Mouse (Mus musculus) embryo, embryonic 10 days (tissue): Measurements from ENCODE around the gene Styxl1.

Source experiments
- DNase-seq: peaks from one replicate; pipeline ENCODE4 v3.0.0-alpha.2; 2015; ENCODE audit warnings: low spot score

The Styxl1 gene

DNA sequence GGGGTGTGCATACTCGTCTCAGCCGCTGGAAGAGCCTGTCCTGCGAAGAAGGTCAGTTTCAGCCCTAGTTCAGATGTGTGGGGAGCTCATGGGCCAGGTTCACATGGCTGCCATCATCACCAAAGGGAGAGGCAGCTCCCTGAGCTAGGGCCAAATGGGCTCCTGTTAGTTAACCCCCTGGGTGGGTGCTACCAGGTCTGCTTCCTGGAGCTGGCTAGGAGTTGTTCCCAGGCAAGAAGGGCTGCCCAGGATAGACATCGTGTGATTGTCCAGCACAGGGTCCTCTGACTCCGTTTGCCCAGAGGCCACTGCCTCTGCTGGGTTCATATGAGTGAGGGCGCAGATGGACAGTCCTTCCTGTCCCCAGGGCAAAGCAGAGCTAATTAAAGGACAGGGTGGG, 52.2 kb downstream of the Styxl1 start:
- no peak for DNase-seq

DNA sequence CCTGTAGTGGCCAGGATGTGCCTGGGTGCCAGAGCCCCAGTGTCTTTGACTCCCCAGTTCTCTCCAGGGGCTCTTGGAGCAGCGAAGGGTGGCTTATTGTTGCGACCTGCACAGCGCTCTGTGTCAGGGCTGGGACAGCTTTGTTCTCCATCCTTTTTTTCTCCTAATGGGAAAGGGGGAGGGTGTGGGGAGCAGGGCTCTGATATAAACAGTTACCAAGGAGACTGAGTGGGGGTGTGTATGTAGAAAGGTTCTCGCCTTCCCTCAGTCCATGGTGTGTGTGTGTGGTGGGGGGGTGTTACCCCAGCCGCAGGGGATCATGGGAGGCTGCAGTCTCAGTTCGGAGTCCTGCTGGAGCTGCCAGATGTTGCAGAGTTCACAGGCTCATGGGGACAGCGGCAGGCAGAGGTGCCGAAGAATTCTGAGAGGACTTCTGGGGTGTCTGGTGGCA, 52.8 kb downstream of the Styxl1 start:
- DNase-seq, result peak; percentile 79

DNA sequence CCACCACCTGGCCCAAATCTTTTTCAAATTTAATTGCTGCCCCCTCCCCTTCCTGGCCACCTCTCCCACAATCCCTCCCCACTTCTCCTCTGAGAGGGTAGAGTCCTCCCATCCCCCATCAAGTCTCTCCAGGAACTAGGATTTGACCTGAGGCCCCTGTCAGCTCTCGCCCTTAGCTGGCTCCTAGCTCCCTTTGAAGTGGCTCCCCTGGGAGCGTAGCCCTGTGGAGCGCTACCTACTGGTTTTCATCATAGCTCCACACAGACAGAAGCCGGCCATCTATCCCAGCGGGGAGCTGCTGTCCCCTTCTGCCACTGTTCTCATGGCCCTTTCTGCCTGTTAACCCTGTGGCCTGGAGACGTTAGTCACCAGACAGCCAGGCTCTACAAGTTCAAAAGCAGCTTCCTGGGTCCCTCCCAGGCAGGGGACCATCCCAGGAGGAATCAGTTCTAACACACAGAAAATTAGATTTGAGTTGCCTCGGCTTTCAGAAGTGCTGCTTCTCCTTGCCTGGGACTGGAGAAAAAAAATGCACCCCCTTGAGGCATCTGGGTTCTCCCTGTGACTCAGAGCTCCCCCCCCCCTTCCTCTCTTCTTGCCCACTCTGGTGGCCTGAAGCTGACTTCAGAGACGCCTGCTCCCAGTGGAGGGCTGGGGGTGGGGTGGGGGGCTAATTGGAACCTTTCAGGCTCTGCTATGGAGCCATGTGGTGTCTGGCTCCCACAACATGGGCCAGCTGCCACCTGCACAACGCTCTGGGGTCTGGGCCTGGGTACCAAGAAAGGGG, 53.5 kb downstream of the Styxl1 start:
- peak; percentile 79 for DNase-seq

DNA sequence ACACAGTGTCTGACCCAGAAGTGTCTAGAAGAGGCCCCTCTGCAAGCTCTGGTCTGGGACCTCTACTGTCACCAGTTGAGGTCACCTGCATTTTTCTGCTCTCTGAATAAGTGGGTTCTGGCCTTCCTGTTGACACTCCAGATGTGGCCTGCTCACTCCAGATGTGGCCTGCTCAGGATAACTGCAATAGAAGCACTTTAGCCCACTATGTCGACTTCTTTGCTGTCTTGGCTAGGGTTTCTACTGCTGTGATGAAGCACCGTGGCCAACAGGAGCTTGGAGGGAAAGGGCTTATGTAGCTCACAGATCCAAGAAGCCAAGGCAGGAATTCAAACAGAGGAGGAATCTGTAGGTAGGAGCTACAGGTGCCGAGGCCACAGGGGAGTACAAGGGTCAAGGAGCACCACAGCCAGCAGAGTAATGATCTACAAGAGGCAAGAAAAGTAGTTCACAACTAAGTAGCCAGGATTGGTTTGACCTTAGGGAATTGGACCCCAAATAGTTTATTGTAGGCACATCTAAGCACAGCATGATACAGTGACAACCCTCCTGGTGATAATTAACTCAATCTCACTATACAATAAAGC, 54.9 kb downstream of the Styxl1 start:
- DNase-seq, result no peak

DNA sequence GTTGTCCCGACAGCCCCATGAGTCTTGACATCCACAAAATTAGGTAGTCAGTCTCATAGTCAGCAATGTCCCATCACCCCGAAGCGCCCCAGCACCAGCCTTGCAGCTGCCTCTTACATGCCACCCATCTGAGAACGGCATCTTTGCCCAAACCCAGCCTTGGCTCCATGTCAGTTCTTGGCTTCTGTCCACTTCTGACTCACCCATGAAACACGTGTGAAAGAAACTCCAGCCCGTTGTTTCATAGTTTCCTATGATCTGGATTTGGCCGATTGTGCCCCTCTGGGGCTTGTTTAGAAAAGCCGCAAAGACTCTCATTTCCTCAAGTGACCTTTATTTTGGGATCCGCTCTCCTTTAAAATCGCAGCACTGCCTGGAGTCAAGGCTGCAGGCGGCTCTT, 56.1 kb downstream of the Styxl1 start:
- DNase-seq, result no peak

DNA sequence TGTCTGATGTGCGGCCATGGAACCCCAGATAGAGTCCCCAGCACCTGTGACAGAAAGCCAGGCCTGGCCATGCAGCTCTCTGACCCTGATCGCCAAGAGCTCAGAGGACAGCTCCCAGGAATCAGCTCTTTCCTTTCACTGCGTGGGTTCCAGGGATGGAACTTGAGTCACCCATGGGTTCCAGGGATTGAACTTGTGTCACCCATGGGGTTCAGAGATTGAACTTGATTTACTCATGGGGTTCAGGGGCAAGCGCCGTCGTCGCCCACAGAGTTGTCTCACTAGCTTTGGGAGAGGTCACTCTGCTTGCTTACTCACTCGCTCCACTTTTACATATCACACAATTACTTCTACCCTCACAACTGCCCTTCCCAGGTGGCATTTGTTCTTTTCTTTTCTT, 57.1 kb downstream of the Styxl1 start:
- no peak for DNase-seq

DNA sequence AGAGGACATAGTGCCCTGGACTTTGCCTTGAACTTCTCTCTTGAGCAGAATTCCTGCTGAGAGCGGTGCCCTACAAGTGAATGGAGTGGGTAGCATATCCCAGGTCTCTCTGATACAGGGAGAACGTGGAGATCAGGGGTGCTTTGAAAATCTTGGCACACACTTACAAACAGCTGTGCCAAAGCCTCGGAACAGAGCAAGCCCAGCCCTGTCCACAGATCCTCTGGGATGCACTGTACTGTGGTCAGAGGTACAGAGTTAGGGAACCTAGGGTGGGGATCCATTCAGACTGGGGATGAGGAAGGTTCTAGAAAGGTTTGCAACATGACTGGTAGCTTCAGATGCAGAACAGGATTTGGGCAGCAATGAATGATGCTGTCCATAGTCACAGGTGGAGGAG, 58.1 kb downstream of the Styxl1 start:
- no peak for DNase-seq

DNA sequence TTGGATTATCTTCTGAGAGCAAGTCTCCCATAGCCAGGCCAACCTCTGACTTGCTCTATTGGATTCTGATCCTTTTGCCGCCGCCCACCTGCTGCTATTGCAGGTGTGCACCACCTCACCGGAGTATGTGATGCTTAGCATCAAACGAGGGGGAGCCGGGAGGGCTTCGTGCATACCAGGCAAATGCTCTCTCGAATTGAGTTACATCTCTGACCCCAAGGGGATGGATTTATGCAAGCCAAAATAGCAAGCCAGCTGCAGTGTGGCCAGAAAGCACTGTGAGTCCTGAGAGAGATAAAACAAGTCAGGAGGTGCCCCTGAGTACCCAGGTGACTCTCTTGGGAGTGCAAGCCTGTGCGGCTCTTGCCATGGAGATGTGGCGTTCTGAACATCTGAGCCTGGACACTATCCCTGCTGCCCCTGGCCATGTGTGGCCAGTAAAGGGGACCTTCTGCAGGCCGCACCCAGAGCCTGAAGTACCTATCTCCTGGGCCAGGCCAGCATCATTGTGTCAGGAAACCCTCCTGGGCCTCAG, 58.5 kb downstream of the Styxl1 start:
- DNase-seq, result no peak

DNA sequence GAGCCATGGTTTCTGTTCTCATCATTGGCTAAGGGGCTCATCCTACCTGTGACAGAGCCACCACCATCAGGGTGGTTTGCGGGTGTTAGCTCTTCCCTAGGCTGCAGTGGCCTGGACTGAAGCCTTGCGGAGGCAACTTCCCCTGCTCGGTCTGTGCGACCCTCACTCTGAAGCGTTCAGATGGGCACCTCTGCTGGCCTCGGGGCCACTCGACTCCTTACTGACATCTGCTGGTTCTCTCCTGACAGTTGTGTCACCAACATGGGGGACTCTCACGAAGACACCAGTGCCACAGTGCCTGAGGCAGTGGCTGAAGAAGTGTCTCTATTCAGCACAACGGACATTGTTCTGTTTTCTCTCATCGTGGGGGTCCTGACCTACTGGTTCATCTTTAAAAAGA, 62.6 kb downstream of the Styxl1 start:
- DNase-seq, result peak; percentile 44

DNA sequence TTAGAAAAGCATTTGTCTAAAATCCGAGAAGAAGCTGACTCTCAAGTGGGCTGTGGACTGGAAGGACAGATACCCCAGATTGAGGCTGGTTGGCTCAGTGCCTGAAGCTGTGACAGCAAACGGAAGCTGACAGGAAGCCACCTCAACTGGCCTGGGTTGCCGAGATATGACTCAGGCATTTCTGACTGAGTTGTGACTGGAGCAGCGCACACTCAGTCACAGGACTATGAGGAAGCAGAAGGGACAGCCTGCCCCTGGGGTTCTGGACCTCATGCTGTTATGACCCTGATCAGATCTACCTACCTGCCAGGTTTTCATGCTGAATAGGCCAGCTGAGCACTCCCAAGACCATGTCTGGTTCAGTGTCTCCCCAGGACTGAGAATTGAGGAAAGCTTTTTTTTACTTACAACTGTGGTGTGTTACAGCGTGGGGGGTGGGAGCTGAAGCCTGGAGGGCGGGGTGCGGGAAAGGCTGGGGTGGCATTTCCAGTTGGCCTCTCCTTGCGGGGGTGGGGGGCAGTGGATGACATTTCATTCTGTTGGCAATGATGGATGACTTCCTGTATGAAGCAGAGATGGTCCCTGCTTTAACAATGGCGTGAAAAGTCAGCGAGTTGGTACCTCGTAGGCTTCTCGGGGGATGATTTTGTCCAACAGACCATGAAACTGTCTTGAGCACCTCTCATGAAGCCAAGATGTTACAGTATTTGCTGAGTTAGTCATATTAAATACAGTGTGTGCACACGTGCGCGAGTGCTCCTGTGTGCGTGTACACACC, 64.6 kb downstream of the Styxl1 start:
- DNase-seq, result peak; percentile 65

DNA sequence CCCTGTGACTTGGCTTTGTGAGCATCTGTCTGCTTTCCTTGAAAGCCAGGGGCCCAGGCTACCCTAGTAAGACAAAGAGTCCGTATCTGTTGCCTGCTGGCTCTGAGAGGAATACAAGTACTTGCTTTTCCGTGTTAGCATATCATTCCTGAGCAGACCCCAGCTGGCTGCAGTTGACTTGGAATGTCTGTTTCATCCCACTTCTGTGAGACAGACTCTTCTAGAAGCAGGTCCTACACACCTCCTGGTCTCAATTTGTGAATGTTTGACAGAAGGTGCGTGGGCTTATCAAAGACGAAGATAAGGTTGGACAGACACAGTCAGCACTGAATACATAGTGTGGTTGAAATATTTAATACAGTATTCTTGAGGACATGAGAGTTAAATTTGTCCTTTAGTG, 65.4 kb downstream of the Styxl1 start:
- DNase-seq, result no peak

DNA sequence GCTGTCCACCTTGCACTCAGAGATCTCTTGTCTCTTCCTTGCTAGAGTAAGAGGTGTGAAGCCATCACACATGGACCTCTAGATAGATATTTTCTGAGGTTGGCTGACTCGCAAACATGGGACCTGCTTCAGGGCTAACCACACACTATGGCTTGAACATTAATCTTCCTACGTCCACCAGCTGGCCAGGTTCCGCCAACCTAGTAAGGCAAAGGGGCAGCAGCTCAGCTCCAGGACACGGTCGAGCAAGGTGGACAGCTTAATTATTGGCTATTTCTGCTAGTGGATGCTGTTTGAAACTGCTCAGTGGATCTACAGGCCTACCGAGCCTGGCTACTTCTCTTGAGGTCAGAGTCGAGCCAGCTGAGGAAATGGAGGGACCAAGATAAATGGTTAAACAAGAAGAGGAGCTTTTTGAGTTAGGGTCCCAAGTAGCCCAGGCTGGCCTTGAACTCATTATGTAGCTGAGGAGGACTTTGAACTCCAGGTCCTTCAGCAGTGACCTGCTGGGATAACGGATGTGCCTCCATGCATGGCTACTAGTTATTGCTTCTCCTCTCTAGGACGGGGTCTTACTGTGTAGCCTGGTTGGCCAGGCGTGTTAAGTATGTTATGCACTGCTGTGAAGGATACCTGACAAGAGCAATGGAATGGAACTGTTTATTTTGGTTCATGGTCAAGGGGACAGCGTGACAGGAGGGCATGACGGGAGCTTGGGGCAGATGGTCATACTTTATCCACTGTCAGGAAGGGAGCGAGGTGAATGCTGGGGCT, 66.4 kb downstream of the Styxl1 start:
- DNase-seq, result no peak

DNA sequence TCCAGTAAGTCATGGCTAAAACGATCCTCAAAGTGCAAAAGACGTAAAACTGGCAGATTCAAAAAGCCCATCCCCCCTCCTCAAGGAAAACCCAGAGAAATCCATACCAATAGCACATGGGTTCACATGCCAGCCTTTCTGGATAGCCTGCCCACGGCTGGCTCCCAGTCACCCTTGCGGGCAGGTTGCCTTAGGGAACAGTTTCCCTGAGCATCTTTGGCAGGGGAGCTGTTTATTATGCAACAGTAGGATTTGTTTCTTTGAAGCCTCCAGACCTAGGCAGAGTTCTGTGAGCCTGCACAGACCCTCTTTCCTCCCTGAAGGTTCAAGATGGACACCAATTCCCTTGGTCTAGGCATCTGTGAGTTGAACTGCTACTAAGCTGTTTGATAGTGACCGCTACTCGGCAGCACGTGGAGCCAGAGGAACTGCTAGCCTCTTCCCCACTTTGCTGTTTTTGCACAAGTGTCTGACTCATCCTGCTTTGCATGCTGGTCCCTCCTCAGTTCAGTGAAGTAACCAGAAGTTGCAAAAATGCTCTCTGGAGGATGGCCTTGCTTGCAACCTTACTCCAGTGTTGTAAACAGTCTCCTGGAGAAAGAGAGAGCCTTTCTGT, 67.5 kb downstream of the Styxl1 start:
- DNase-seq, result no peak

DNA sequence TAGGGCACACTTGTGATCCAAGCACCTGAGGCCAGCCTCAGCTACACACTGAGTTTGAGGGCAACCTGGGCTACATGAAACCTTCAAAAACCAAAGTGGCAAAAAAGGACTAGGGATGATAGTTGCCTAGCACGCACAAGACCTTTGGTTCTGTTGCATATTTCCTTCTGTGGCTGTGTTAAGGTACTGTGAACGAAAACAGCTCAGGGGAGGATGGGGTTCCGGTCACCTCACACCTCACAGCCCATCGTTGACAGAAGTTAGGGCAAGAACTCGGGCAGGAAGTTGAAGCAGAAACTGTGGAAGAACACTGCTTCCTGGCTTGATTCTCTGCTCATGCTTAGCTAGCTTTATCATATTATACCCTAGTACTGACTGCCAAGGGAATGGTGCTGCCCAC, 68.5 kb downstream of the Styxl1 start:
- DNase-seq, result no peak

DNA sequence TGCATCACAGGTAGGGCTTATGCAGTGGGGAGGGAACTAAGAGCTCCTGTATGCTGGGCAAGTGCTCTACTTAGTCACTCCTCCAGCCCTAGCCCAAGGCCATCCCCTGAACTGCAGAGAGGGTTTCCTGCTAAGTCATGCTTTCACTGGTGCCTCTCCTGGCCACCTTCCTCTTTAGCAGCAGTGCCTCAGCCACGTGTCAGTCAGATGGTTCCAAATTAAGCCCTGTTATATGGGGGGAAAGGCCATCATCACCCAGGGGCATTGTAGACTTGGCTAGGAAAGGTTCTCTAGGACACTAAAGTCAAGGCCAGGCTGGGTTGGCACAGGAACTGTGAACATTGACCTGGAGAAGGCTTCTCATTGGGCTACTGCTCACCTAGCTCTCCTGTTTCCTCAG, 70.3 kb downstream of the Styxl1 start:
- DNase-seq, result no peak

DNA sequence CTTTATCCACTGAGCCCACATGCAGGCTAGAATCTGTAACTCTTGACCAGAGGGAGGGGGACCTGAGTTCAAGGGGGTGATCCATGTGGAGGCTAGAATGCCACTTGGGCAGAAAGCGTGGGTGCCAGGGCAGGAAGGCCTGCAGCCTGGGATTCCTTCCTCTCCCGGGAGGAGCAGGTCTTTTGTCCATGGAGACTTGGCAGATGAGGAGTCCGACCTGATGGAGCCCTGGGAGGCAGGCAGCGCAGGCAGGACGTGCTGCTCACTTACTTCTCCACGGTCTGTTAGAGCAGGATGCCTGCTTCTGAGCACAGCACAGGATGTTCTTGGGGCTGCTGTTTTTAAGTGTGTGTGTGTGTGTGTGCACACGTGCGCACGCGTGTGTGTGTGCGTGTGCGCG, 71.1 kb downstream of the Styxl1 start:
- no peak for DNase-seq

DNA sequence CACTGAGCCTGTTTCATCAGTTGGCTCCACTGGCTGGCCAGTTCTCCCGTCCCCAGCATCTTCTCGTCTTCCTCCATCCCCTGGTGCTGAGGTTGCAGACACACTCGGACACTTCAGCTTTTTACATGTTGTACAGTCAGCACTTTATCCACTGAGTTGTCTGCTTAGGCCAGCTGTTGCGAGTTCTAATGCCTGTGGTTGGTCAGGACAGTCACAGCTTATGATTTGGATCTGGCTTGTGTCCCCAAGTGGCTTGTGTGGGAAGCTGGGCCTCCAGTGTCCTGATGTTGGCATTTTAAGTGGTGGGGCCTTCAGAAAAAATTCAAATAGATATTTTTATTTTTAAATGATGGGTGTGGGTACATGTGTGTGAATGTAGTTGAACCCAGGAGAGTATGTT, 72.8 kb downstream of the Styxl1 start:
- DNase-seq, result no peak

DNA sequence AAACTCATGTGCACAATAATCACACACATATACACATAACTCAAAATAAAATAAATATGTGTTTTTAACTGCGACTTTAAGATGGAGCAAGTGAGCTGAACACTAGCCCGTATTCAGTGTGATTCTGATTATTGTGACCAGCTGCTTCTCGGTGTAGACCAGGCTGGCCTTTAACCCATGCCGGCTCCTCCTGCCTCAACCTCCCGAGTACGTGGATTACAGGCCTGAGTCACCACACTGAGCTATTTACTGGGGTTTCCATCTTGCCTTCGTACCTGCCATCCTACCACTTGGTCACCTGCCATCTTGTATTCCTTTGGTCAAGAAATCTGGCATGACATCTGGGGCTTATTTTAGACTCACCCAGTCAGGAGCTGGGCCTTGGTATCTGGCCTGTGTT, 74.8 kb downstream of the Styxl1 start:
- no peak for DNase-seq

DNA sequence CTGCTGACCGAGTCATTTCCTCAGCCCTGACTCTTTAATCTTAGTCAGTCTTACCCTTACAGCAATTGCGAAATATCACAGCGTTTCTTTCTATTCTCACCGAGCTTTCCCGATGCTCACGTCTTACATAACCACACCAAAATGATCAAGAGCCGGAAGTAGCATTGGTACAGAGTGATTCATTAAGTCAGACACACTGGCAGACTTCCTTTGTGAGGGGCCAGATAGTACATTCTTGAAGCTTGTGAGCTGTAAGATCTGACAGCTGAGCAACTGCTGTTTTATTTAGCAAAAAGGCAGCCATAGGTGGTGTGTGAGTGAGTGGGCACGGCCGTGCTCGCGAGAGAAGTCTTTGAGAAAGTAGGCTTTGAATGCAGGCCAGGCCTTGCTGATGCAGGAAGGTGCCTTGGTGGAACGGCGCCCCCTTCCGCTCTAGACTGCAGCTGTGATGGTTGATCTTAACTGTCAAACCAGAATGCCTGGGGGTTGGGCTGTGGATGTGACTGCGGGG, 75.4 kb downstream of the Styxl1 start:
- DNase-seq, result no peak

DNA sequence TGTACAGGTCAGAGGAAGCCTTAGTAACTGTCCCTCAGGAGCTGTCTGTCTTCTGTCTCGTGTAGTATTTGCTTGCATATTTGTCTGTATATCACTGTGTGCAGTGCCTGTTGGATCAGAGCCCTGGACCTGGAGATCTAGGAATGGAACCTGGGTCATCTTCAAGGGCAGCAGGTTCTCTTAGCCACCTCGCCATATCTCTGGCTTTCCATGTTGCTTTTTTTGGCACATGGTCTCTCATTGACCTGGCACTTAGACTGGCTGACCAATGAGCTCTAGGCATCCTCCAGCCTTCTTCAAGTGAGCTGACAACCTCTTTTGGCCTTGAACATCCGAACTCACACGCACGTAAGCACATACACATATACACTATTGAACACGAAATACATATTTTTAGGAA, 76.0 kb downstream of the Styxl1 start:
- no peak for DNase-seq

DNA sequence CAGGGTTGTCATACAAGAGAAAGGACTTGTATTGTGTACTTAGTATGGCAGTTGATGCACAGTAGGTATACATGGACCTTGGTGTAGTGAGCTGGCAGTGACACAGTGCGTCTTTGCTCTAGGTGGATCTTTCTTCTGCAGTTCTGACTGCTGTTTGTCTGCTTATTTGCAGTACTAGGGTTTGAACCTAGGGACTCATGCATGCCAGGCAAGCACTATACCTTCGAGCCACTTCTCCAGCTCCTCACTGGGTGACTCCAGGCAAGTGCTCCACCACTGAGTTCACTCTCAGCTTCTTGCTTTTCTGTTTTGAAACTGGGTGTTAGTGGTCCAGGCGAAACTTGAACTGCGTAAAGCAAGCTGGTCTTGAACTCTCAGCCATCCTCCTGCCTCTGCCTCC, 76.6 kb downstream of the Styxl1 start:
- DNase-seq, result no peak
